Mouse (Mus musculus) ovary, adult 18-20 months (tissue): Measurements from ENCODE around the gene Tfap4.

Experiments
- DNase-seq: peaks from one replicate; pipeline ENCODE4 v3.0.0; 2022; ENCODE audit warnings: low spot score, mixed read lengths

Tfap4 gene

GRCm38 (mm10) chr16:4520673-4521072 is 39.0 kb downstream of the Tfap4 start:
- DNase-seq, result no peak

GRCm38 (mm10) chr16:4519825-4520224 is 39.8 kb downstream of the Tfap4 start:
- no peak for DNase-seq

- DNase-seq, result no peak
Measured at GRCm38 (mm10) chr16:4519157-4519556, 40.5 kb downstream of the Tfap4 start.

- DNase-seq, result no peak
Measured at GRCm38 (mm10) chr16:4517906-4518305, 41.7 kb downstream of the Tfap4 start.

GRCm38 (mm10) chr16:4514383-4514782 is 45.3 kb downstream of the Tfap4 start:
- DNase-seq, result no peak

GRCm38 (mm10) chr16:4512661-4513438 is 46.8 kb downstream of the Tfap4 start:
- peak; percentile 73 for DNase-seq

GRCm38 (mm10) chr16:4511371-4511770 is 48.3 kb downstream of the Tfap4 start:
- no peak for DNase-seq

- DNase-seq, result no peak
Measured at GRCm38 (mm10) chr16:4506181-4506580, 53.5 kb downstream of the Tfap4 start.

GRCm38 (mm10) chr16:4503495-4503894 is 56.2 kb downstream of the Tfap4 start:
- no peak for DNase-seq

GRCm38 (mm10) chr16:4502568-4502967 is 57.1 kb downstream of the Tfap4 start:
- DNase-seq, result no peak

- no peak for DNase-seq
Measured at GRCm38 (mm10) chr16:4501703-4502102, 58.0 kb downstream of the Tfap4 start.

GRCm38 (mm10) chr16:4500598-4501385 is 58.9 kb downstream of the Tfap4 start:
- no peak for DNase-seq

GRCm38 (mm10) chr16:4497762-4498607 is 61.7 kb downstream of the Tfap4 start:
- DNase-seq, result peak; percentile 34

- DNase-seq, result no peak
Measured at GRCm38 (mm10) chr16:4496470-4496869, 63.2 kb downstream of the Tfap4 start.

GRCm38 (mm10) chr16:4495861-4496260 is 63.8 kb downstream of the Tfap4 start:
- DNase-seq, result peak; percentile 54
